Mouse (Mus musculus) brain, embryonic 14.5 days (tissue): Measurements from ENCODE around the gene 1810062G17Rik.

Experiments
- CTCF ChIP-seq: fragments of 200-500 bp; IDR thresholded peaks from 2 replicates; pipeline ENCODE4 v1.5.1; 2012; ENCODE audit warnings: inconsistent platforms, mild to moderate bottlenecking, moderate library complexity, borderline replicate concordance; ENCODE audit not compliant: insufficient read depth, insufficient read length; ENCODE audit errors: extremely low read depth
- POLR2A ChIP-seq: fragments of 200-500 bp; IDR thresholded peaks from 2 replicates; pipeline ENCODE4 v1.6.1; 2012; ENCODE audit warnings: mild to moderate bottlenecking, inconsistent platforms, borderline replicate concordance; ENCODE audit not compliant: poor library complexity, insufficient read depth, insufficient read length, severe bottlenecking; ENCODE audit errors: extremely low read depth

DNA sequence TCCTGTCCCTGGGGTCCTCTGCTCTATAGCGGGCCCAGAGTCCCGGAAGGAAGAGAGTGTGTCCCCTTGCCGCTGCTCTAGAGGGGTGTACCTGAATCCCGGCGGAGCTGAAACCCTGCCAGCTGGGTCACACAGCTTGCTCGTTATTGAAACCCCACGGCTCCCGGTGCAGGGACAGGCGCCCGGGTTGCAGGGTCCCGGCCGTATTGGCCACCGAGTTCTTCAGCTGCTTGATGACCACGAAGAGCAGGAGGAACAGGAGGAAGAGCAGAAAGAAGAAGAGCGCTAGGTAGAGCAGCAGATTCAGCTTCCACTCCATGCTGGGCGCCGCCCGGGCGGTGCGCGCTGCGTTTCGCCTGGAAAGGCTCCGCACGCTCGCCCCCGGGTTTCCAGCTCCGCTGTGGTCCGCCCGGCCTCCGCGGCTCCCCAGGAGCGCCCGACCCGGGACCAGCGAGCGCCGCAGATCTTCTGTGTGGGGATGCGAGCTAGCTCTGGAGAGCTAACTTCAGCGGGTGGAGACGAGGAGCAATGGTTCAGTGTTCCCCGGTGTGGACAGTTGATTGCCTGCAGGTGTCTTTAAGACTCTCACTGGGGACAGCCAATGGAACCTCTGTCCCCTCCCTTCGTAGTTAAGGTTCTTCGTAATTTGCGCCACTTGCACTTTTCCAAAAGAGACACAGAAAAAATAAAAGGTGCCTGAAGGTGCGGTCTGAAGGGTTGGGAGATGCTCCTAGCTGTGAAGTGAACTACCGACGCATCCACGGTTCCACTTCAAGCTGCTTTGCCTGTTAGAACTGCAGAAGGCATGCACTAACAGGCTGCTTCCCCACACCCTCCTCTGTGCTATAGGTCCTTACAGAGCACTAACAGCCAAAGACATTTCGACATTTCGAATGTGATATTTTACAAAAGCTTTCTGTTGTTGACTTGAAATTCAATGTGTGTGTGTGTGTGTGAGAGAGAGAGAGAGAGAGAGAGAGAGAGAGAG lies 45.6 kb downstream of the 1810062G17Rik start, which contains the start of gene Gm11549:
- no peak for TF ChIP-seq CTCF
- no peak for TF ChIP-seq POLR2A
